Mouse (Mus musculus): ENCODE measurements at regions not wholly inside any gene's neighbourhood (a gene's known extent, or its start where the extent isn't known, plus 50 kb on each side); places are given as distances from the start of the nearest gene placed in this dataset.

GRCm38 (mm10) chr4:68179551-68179950 is 774.6 kb downstream of the Brinp1 start:
- ATAC-seq (replicated peaks; ENCODE audit: low read depth, poor library complexity, severe bottlenecking), result no peak

- no peak for ATAC-seq (replicated peaks; ENCODE audit: low read depth, poor library complexity, severe bottlenecking)
These were observed 797.7 kb downstream of the Brinp1 start for GRCm38 (mm10) chr4:68156499-68156898.

- no peak for ATAC-seq (replicated peaks; ENCODE audit: low read depth, poor library complexity, severe bottlenecking)
These were observed 805.6 kb downstream of the Brinp1 start for GRCm38 (mm10) chr4:68148483-68149069.

- ATAC-seq (replicated peaks; ENCODE audit: low read depth, poor library complexity, severe bottlenecking), result no peak
These were observed 826.1 kb downstream of the Brinp1 start for GRCm38 (mm10) chr4:68128124-68128523.

GRCm38 (mm10) chr4:68114502-68114901 is 839.7 kb downstream of the Brinp1 start:
- no peak for ATAC-seq (replicated peaks; ENCODE audit: low read depth, poor library complexity, severe bottlenecking)

- ATAC-seq (replicated peaks; ENCODE audit: low read depth, poor library complexity, severe bottlenecking), result no peak
These were observed 868.9 kb downstream of the Brinp1 start for GRCm38 (mm10) chr4:68085255-68085654.

GRCm38 (mm10) chr4:68056813-68057578 is 897.2 kb downstream of the Brinp1 start:
- ATAC-seq (replicated peaks; ENCODE audit: low read depth, poor library complexity, severe bottlenecking), result no peak

GRCm38 (mm10) chr4:68022891-68023303 is 931.3 kb downstream of the Brinp1 start:
- peak; percentile 63 for ATAC-seq (replicated peaks; ENCODE audit: low read depth, poor library complexity, severe bottlenecking)

- ATAC-seq (replicated peaks; ENCODE audit: low read depth, poor library complexity, severe bottlenecking), result no peak
These were observed 942.8 kb downstream of the Brinp1 start for GRCm38 (mm10) chr4:68011371-68011770.

GRCm38 (mm10) chr4:67994796-67995283 is 959.4 kb downstream of the Brinp1 start:
- no peak for ATAC-seq (replicated peaks; ENCODE audit: low read depth, poor library complexity, severe bottlenecking)

- ATAC-seq (replicated peaks; ENCODE audit: low read depth, poor library complexity, severe bottlenecking), result no peak
These were observed 990.7 kb downstream of the Brinp1 start for GRCm38 (mm10) chr4:67963456-67963855.

- ATAC-seq (replicated peaks; ENCODE audit: low read depth, poor library complexity, severe bottlenecking), result no peak
These were observed 1006.2 kb downstream of the Brinp1 start for GRCm38 (mm10) chr4:67948000-67948399.

- ATAC-seq (replicated peaks; ENCODE audit: low read depth, poor library complexity, severe bottlenecking), result no peak
These were observed 1021.7 kb downstream of the Brinp1 start for GRCm38 (mm10) chr4:67932481-67932880.

GRCm38 (mm10) chr4:67899109-67899508 is 1055.1 kb downstream of the Brinp1 start:
- ATAC-seq (replicated peaks; ENCODE audit: low read depth, poor library complexity, severe bottlenecking), result no peak

GRCm38 (mm10) chr4:67891946-67892575 is 1062.1 kb downstream of the Brinp1 start:
- no peak for ATAC-seq (replicated peaks; ENCODE audit: low read depth, poor library complexity, severe bottlenecking)

GRCm38 (mm10) chr4:67887954-67888353 is 1060.6 kb downstream of the Tlr4 start:
- ATAC-seq (replicated peaks; ENCODE audit: low read depth, poor library complexity, severe bottlenecking), result no peak

- no peak for ATAC-seq (replicated peaks; ENCODE audit: low read depth, poor library complexity, severe bottlenecking)
These were observed 1057.8 kb downstream of the Tlr4 start for GRCm38 (mm10) chr4:67885204-67885603.

GRCm38 (mm10) chr4:67862218-67862617 is 1034.8 kb downstream of the Tlr4 start:
- no peak for ATAC-seq (replicated peaks; ENCODE audit: low read depth, poor library complexity, severe bottlenecking)

- ATAC-seq (replicated peaks; ENCODE audit: low read depth, poor library complexity, severe bottlenecking), result no peak
These were observed 1034.4 kb downstream of the Tlr4 start for GRCm38 (mm10) chr4:67861801-67862200.

GRCm38 (mm10) chr4:67853001-67853400 is 1025.6 kb downstream of the Tlr4 start:
- no peak for ATAC-seq (replicated peaks; ENCODE audit: low read depth, poor library complexity, severe bottlenecking)

- ATAC-seq (replicated peaks; ENCODE audit: low read depth, poor library complexity, severe bottlenecking), result no peak
These were observed 1006.0 kb downstream of the Tlr4 start for GRCm38 (mm10) chr4:67833397-67833796.

All from common myeloid progenitor, adult 5-6 weeks (primary cell).